Mouse (Mus musculus): ENCODE measurements around the gene Ivd. TPM values are rescaled to one million over a fixed set of nuclear protein-coding genes. Genes with fewer than 3 reads are reported as not detected.

Ivd gene
- polyA plus RNA-seq, 1 experiment from 2014 or later, result 58.0 TPM

DNA sequence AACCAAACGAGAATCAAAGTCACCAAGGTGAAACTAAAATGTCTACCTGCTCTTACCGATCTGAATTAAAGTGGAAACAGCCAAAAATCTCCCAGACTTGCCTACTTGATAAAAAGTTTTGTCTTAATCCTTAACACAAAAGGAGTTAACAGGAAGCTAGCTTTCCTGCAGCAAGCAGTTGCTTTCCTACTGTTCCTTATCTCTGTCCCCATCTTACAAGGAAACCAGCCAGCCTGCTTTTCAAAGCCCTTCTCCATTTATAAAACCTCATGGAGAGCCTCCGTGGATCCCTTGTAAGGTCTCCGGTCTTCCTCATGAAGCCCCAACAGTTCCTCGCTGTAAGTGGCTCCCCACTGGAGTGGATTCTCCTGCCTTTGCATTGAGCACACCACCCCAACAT lies 23.4 kb upstream of the Ivd start:
- no peak overlapping the region for H3K9ac ChIP-seq (ENCODE audit: low read length)
- DNase-seq (ENCODE audit: low spot score) (no peak), ATAC-seq (replicated peaks; ENCODE audit: low FRiP score) (no peak)
- no peak overlapping the region for H3K4me3 ChIP-seq (ENCODE audit: low read depth, low read length)
- WGBS, result 46% methylated on average over 5 of the region's 5 CpGs
- H3K4me2 ChIP-seq (ENCODE audit: low read depth, low read length, severe bottlenecking), result no peak overlapping the region
- H3K27me3 ChIP-seq (ENCODE audit: control insufficient read depth, insufficient read depth, low read length), result no peaks in the 10 kb centered on the region
- H3K36me3 ChIP-seq (ENCODE audit: control insufficient read depth, insufficient read depth, low read length), result no peaks in the 10 kb centered on the region; the same call in 1 of the 2 replicates
- H3K4me1 ChIP-seq (replicated peaks; ENCODE audit: control insufficient read depth, insufficient read depth, low read length), result no peaks in the 10 kb centered on the region
- no peaks in the 10 kb centered on the region for H3K9me3 ChIP-seq (ENCODE audit: control insufficient read depth, low read length)
- no peak overlapping the region for H3K27ac ChIP-seq (ENCODE audit: low read depth, low read length)

DNA sequence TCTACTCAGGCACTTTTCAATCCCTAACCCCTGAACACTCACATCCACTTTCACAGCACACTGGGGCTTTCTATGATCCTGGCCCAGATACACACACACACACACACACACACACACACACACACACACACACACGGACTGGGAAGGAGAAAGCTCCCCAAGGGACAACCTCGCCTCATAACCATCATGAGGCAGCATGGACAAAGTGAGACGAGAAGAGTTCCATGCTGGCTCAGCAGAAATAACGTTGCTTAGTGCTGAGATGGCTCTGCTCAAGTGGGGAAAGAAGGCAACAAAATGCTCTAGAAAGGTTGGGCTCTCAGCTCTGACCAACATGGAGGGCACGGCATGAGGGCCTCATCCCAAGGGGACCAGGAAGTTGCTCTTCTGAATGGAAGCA lies 20.6 kb upstream of the Ivd start:
- 76% methylated on average over 5 of the region's 5 CpGs for WGBS
- Histone ChIP-seq H3K4me3 (ENCODE audit: low read depth, low read length) (no peak overlapping the region), H3K9ac (ENCODE audit: low read length) (no peak overlapping the region), H3K4me2 (ENCODE audit: low read depth, low read length, severe bottlenecking) (no peak overlapping the region), H3K9me3 (ENCODE audit: control insufficient read depth, low read length) (no peaks in the 10 kb centered on the region), H3K27me3 (ENCODE audit: control insufficient read depth, insufficient read depth, low read length) (no peaks in the 10 kb centered on the region), H3K36me3 (ENCODE audit: control insufficient read depth, insufficient read depth, low read length) (no peaks in the 10 kb centered on the region), H3K4me1 (replicated peaks; ENCODE audit: control insufficient read depth, insufficient read depth, low read length) (no peaks in the 10 kb centered on the region), H3K27ac (ENCODE audit: low read depth, low read length) (no peak overlapping the region)
- no peak for ATAC-seq (replicated peaks; ENCODE audit: low FRiP score)
- no peak for DNase-seq (ENCODE audit: low spot score)

DNA sequence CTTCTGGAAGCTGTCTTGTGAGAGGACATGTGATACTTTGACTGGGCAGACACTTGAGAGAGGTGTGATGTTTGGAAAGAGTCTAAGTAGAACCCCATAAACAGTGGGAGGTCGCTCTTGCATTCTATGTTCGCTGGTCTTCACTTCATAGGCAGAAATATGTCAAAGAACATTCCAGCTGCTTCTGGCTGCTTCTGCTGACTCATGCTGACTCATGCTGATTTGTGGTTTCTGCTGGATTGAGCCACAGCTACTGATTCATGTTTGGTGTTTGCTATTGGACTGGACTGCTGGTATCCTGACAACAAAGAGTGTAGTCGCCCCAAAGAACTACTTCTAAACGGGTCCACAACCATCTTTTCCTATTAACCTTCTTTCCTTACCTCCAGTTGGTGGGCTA lies 20.0 kb upstream of the Ivd start:
- Histone ChIP-seq H3K4me1 (replicated peaks; ENCODE audit: control insufficient read depth, insufficient read depth, low read length) (no peaks in the 10 kb centered on the region), H3K9me3 (ENCODE audit: control insufficient read depth, low read length) (no peaks in the 10 kb centered on the region)
- 81% methylated on average over 4 of the region's 4 CpGs for WGBS

DNA sequence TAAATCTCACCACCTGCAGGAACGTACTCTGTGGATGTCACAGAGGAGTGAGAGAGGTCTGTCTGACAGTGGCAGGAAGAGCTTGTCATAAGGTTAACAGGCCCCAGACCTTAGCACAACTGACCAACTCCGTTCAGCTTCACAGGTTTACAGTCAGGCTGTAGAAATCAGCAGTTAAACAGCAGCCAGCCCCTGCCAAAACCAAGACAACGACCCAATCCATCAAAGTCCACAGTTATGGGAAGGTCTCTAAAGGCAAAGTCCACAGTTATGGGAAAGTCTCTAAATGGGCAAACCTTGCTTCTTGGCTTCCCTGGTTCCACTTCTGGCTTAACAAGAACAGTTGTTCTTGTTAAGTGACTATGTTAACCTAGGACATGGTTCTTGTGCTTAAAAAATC lies 17.3 kb upstream of the Ivd start:
- Histone ChIP-seq H3K9me3 (ENCODE audit: control insufficient read depth, low read length) (no peaks in the 10 kb centered on the region), H3K27ac (ENCODE audit: low read depth, low read length) (no peak overlapping the region), H3K9ac (ENCODE audit: low read length) (no peak overlapping the region), H3K4me3 (ENCODE audit: low read depth, low read length) (no peak overlapping the region), H3K27me3 (ENCODE audit: control insufficient read depth, insufficient read depth, low read length) (no peaks in the 10 kb centered on the region), H3K4me2 (ENCODE audit: low read depth, low read length, severe bottlenecking) (no peak overlapping the region), H3K4me1 (replicated peaks; ENCODE audit: control insufficient read depth, insufficient read depth, low read length) (no peaks in the 10 kb centered on the region), H3K36me3 (ENCODE audit: control insufficient read depth, insufficient read depth, low read length) (no peaks in the 10 kb centered on the region)
- WGBS, result 80% methylated on average over 3 of the region's 3 CpGs
- no peak for DNase-seq (ENCODE audit: low spot score)
- ATAC-seq (replicated peaks; ENCODE audit: low FRiP score), result no peak

More for the DNA sequence above, 20.0 kb upstream of the Ivd start:
- Histone ChIP-seq H3K9ac (ENCODE audit: low read length) (no peak overlapping the region), H3K4me3 (ENCODE audit: low read depth, low read length) (no peak overlapping the region), H3K27me3 (ENCODE audit: control insufficient read depth, insufficient read depth, low read length) (no peaks in the 10 kb centered on the region), H3K36me3 (ENCODE audit: control insufficient read depth, insufficient read depth, low read length) (no peaks in the 10 kb centered on the region), H3K27ac (ENCODE audit: low read depth, low read length) (no peak overlapping the region), H3K4me2 (ENCODE audit: low read depth, low read length, severe bottlenecking) (no peak overlapping the region)
- DNase-seq (ENCODE audit: low spot score) (no peak), ATAC-seq (replicated peaks; ENCODE audit: low FRiP score) (no peak)

DNA sequence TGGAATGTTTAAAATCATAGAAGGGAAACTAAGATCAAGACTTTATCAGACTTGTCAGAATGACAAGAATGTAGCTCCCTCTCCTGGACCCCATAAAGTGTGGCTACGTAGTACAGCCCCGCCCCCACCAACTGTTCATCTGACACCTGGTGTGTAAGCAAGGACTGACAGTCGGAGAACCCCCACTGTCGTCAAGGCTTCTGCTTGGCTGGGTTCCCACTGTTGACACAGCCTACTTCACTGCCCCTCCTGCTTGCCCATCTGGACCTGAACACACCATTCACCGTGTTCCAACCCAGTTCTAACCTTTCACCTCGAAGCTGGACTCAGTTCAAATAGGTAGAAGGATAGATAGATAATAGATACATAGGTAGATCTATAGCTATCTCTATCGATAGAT lies 15.5 kb upstream of the Ivd start:
- no peak for ATAC-seq (replicated peaks; ENCODE audit: low FRiP score)
- 67% methylated on average over 7 of the region's 7 CpGs for WGBS

DNA sequence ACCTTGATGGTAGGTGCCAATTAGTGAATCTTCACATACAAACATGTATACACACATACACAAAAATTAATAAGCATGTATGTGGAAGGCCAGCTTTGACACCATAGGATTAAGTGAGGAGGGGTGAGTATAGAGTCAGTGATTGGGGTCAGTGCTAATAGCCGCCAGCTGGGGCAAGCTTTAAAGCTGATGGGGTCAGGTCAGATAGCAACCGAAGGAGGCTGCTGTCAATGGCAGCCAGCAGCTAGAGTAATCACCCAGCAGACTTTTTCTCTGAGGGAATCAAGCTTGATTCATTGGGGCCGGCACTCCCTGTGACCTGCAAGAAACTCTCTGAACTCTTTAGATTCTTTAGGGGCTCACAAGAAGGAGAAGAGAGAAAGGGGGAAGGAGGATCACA lies 10.0 kb upstream of the Ivd start:
- ATAC-seq (replicated peaks; ENCODE audit: low FRiP score) (no peak), DNase-seq (ENCODE audit: low spot score) (no peak)
- no peak overlapping the region for H3K9ac ChIP-seq (ENCODE audit: low read length)
- H3K4me2 ChIP-seq (ENCODE audit: low read depth, low read length, severe bottlenecking), result no peak overlapping the region
- no peak overlapping the region for H3K27ac ChIP-seq (ENCODE audit: low read depth, low read length)
- no peaks in the 10 kb centered on the region for H3K27me3 ChIP-seq (ENCODE audit: control insufficient read depth, insufficient read depth, low read length)
- no peaks in the 10 kb centered on the region for H3K36me3 ChIP-seq (ENCODE audit: control insufficient read depth, insufficient read depth, low read length)
- no peak overlapping the region for H3K4me3 ChIP-seq (ENCODE audit: low read depth, low read length)
- H3K9me3 ChIP-seq (ENCODE audit: control insufficient read depth, low read length), result no peaks in the 10 kb centered on the region
- 45% methylated on average over 3 of the region's 3 CpGs for WGBS
- H3K4me1 ChIP-seq (replicated peaks; ENCODE audit: control insufficient read depth, insufficient read depth, low read length), result no peaks in the 10 kb centered on the region

More for the DNA sequence above, 15.5 kb upstream of the Ivd start:
- Histone ChIP-seq H3K4me3 (ENCODE audit: low read depth, low read length) (no peak overlapping the region), H3K36me3 (ENCODE audit: control insufficient read depth, insufficient read depth, low read length) (no peaks in the 10 kb centered on the region), H3K4me2 (ENCODE audit: low read depth, low read length, severe bottlenecking) (no peak overlapping the region), H3K4me1 (replicated peaks; ENCODE audit: control insufficient read depth, insufficient read depth, low read length) (no peaks in the 10 kb centered on the region), H3K27me3 (ENCODE audit: control insufficient read depth, insufficient read depth, low read length) (no peaks in the 10 kb centered on the region), H3K27ac (ENCODE audit: low read depth, low read length) (no peak overlapping the region), H3K9me3 (ENCODE audit: control insufficient read depth, low read length) (no peaks in the 10 kb centered on the region), H3K9ac (ENCODE audit: low read length) (no peak overlapping the region)
- DNase-seq (ENCODE audit: low spot score), result no peak

DNA sequence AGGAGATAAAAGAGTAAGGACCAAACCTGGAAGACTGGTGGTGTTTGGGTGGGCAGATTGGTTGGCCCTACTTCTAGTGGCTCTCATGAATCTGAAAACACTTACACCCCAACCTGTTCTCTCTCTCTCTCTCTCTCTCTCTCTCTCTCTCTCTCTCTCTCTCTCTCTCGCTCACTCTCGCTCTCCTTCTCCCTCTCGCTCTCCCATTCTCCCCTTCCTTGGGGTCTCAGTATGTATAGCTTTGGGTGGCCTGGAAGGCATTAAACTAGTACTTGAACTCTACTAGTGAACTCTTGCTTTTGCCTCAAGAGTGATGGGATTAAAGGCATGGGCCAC lies 554 bp downstream of the Ivd start:
- Histone ChIP-seq H3K4me1 (replicated peaks; ENCODE audit: control insufficient read depth, insufficient read depth, low read length) (no peaks in the 10 kb centered on the region; the same call in 1 of the 2 replicates), H3K27ac (ENCODE audit: low read depth, low read length) (no peak overlapping the region), H3K27me3 (ENCODE audit: control insufficient read depth, insufficient read depth, low read length) (no peaks in the 10 kb centered on the region), H3K9ac (ENCODE audit: low read length) (peak overlapping the region; percentile 73), H3K4me3 (ENCODE audit: low read depth, low read length) (peak overlapping the region; percentile 57), H3K4me2 (ENCODE audit: low read depth, low read length, severe bottlenecking) (peak overlapping the region; percentile 76), H3K36me3 (ENCODE audit: control insufficient read depth, insufficient read depth, low read length) (no peaks in the 10 kb centered on the region), H3K9me3 (ENCODE audit: control insufficient read depth, low read length) (no peaks in the 10 kb centered on the region)
- no CpG with 5 or more reads among the region's 3 CpGs for WGBS
- no peak for DNase-seq (ENCODE audit: low spot score)
- peak; percentile 6; the same call in 1 of the 2 replicates for ATAC-seq (replicated peaks; ENCODE audit: low FRiP score)

DNA sequence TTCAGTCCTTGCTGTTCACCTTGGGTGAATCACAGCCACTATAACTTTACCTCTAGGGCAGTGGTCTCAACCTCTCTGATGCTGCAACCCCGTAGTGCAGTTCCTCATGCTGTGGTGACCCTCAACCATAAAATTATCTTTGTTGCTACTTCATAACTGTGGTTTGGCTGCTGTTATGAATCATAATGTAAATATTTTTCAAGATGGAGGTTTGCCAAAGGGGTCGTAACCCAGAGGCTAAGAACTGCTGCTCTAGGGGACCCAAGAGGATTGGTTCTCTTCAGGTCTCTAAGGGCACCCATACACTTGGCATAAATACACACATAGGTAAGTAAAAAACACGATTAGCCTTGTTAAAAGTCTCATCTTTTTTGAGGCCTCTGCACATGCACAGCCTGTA lies 8.8 kb downstream of the Ivd start:
- no peak for ATAC-seq (replicated peaks; ENCODE audit: low FRiP score)
- Histone ChIP-seq H3K4me2 (ENCODE audit: low read depth, low read length, severe bottlenecking) (no peak overlapping the region), H3K27ac (ENCODE audit: low read depth, low read length) (no peak overlapping the region), H3K4me1 (replicated peaks; ENCODE audit: control insufficient read depth, insufficient read depth, low read length) (no peaks in the 10 kb centered on the region), H3K9me3 (ENCODE audit: control insufficient read depth, low read length) (no peaks in the 10 kb centered on the region), H3K4me3 (ENCODE audit: low read depth, low read length) (no peak overlapping the region), H3K27me3 (ENCODE audit: control insufficient read depth, insufficient read depth, low read length) (no peaks in the 10 kb centered on the region), H3K9ac (ENCODE audit: low read length) (no peak overlapping the region), H3K36me3 (ENCODE audit: control insufficient read depth, insufficient read depth, low read length) (no peaks in the 10 kb centered on the region; the same call in 1 of the 2 replicates)
- no peak for DNase-seq (ENCODE audit: low spot score)
- 96% methylated on average over 3 of the region's 3 CpGs for WGBS

DNA sequence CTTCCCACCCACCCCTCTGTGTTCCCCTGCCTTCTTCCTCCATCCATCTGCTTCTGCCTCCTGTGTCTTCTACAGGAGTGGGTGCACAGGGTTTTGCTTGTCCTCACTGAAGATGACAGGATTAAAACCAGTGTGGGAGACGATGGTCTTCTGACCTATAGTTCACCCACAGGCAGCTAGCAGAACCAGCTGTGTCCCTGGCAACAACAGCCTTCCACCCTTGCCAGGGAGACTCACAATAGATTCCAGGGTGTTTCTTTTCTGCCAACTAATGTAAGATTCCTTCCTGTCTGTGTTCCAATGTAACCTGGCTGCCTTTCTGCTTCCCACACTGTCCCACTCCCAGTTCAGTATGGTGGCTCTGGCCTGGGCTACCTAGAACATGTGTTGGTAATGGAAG lies 9.3 kb downstream of the Ivd start:
- DNase-seq (ENCODE audit: low spot score) (no peak), ATAC-seq (replicated peaks; ENCODE audit: low FRiP score) (no peak)
- no peaks in the 10 kb centered on the region for H3K27me3 ChIP-seq (ENCODE audit: control insufficient read depth, insufficient read depth, low read length)
- H3K36me3 ChIP-seq (ENCODE audit: control insufficient read depth, insufficient read depth, low read length), result no peaks in the 10 kb centered on the region; the same call in 1 of the 2 replicates
- H3K4me3 ChIP-seq (ENCODE audit: low read depth, low read length), result no peak overlapping the region
- no peak overlapping the region for H3K9ac ChIP-seq (ENCODE audit: low read length)
- no peak overlapping the region for H3K4me2 ChIP-seq (ENCODE audit: low read depth, low read length, severe bottlenecking)
- H3K27ac ChIP-seq (ENCODE audit: low read depth, low read length), result no peak overlapping the region
- no peaks in the 10 kb centered on the region for H3K9me3 ChIP-seq (ENCODE audit: control insufficient read depth, low read length)
- 86% methylated on average over 1 of the region's 1 CpGs for WGBS
- no peaks in the 10 kb centered on the region for H3K4me1 ChIP-seq (replicated peaks; ENCODE audit: control insufficient read depth, insufficient read depth, low read length)
